Mouse (Mus musculus) CH12.LX (cell line): ENCODE data around the gene Anapc15-ps. TPM values are rescaled to one million over a fixed set of nuclear protein-coding genes. Genes with fewer than 3 reads are reported as not detected.

Experiments
- DNase-seq: peaks from one replicate; pipeline ENCODE4 v3.0.0-alpha.2; 2013; ENCODE audit errors: extremely low read depth
- H3K27ac ChIP-seq: 2 replicates; pipeline ENCODE4 v1.5.1; 2012; ENCODE audit warnings: low read depth, mild to moderate bottlenecking, control low read depth, moderate library complexity; ENCODE audit not compliant: insufficient read depth
- H3K27me3 ChIP-seq: replicated peaks from 2 replicates; pipeline ENCODE3; 2012; ENCODE audit warnings: inconsistent platforms
- H3K36me3 ChIP-seq, 2 experiments: replicated peaks in 1 of 2; 2 replicates each; pipeline versions ENCODE3 to v1.6.1; 2012; ENCODE audit warnings: inconsistent platforms in 1 of 2, low read length in 1 of 2, mild to moderate bottlenecking in 1 of 2, mixed read lengths in 1 of 2, moderate library complexity in 1 of 2; ENCODE audit not compliant: control insufficient read depth in 1 of 2, insufficient read depth in 1 of 2
- H3K4me1 ChIP-seq, 2 experiments: 2 replicates each; pipeline ENCODE4 v1.6.1; 2012; ENCODE audit warnings: inconsistent platforms in 1 of 2, moderate library complexity in 1 of 2; ENCODE audit not compliant: insufficient read depth in 2 of 2, control insufficient read depth in 1 of 2
- H3K4me2 ChIP-seq: 2 replicates; pipeline ENCODE4 v1.6.1; 2012; ENCODE audit warnings: low read depth, mild to moderate bottlenecking, control low read depth; ENCODE audit not compliant: poor library complexity, insufficient read depth, severe bottlenecking
- H3K4me3 ChIP-seq, 3 experiments: fragments of 150-350 bp in 1 of 3; sonication (generic) in 1 of 3; replicated peaks in 1 of 3; 2 replicates each; pipeline versions ENCODE3 to v1.5.1; 2011 to 2012; ENCODE audit warnings: low read depth in 2 of 3, low read length in 2 of 3, mild to moderate bottlenecking in 2 of 3, moderate library complexity in 2 of 3, control low read depth in 1 of 3, improper control_type of control experiment in 1 of 3, inconsistent platforms in 1 of 3, mixed read lengths in 1 of 3; ENCODE audit not compliant: poor library complexity in 1 of 3
- H3K79me2 ChIP-seq: replicated peaks from 2 replicates; pipeline ENCODE4 v1.6.1; 2012; ENCODE audit warnings: mild to moderate bottlenecking, moderate library complexity; ENCODE audit not compliant: control insufficient read depth, poor library complexity, insufficient read depth, severe bottlenecking; ENCODE audit errors: extremely low read depth
- H3K9ac ChIP-seq: 2 replicates; pipeline ENCODE4 v1.6.1; 2012; ENCODE audit warnings: low read depth, mild to moderate bottlenecking, control low read depth, moderate library complexity; ENCODE audit not compliant: insufficient read depth
- H3K9me3 ChIP-seq: replicated peaks from 2 replicates; pipeline ENCODE3; 2012; ENCODE audit warnings: low read length, inconsistent platforms, mixed read lengths
- CHD2 ChIP-seq: IDR thresholded peaks from 2 replicates; pipeline ENCODE4 v1.6.1; 2011; ENCODE audit warnings: low read length, improper control_type of control experiment
- E2F4 ChIP-seq: IDR thresholded peaks from 2 replicates; pipeline ENCODE4 v1.6.1; 2011; ENCODE audit warnings: low read depth, low read length, improper control_type of control experiment; ENCODE audit not compliant: insufficient replicate concordance
- ELF1 ChIP-seq: IDR thresholded peaks from 2 replicates; pipeline ENCODE4 v1.6.1; 2014; ENCODE audit warnings: low read depth, mild to moderate bottlenecking, inconsistent platforms, low read length, improper control_type of control experiment
- ETS1 ChIP-seq: conservative IDR thresholded peaks from 2 replicates; pipeline ENCODE4 v1.6.1; 2012; ENCODE audit warnings: low read depth, mild to moderate bottlenecking, inconsistent platforms, low read length, improper control_type of control experiment, moderate library complexity
- GABPA ChIP-seq: IDR thresholded peaks from 2 replicates; pipeline ENCODE4 v1.6.1; 2012; ENCODE audit warnings: low read depth, low read length, improper control_type of control experiment, inconsistent platforms; ENCODE audit not compliant: insufficient replicate concordance
- JUND ChIP-seq: conservative IDR thresholded peaks from 2 replicates; pipeline ENCODE4 v1.6.1; 2011; ENCODE audit warnings: low read depth, low read length, improper control_type of control experiment
- MAFK ChIP-seq: IDR thresholded peaks from 2 replicates; pipeline ENCODE4 v1.6.1; 2011; ENCODE audit warnings: low read length, improper control_type of control experiment; ENCODE audit not compliant: insufficient replicate concordance
- MAX ChIP-seq: IDR thresholded peaks from 2 replicates; pipeline ENCODE4 v1.6.1; 2011; ENCODE audit warnings: low read length, improper control_type of control experiment
- MEF2A ChIP-seq: IDR thresholded peaks from 2 replicates; pipeline ENCODE4 v1.6.1; 2014; ENCODE audit warnings: low read depth, mild to moderate bottlenecking, inconsistent platforms, low read length, improper control_type of control experiment, borderline replicate concordance
- NRF1 ChIP-seq: IDR thresholded peaks from 2 replicates; pipeline ENCODE4 v1.6.1; 2014; ENCODE audit warnings: low read depth, mild to moderate bottlenecking, inconsistent platforms, low read length, improper control_type of control experiment, moderate library complexity
- PAX5 ChIP-seq: IDR thresholded peaks from 2 replicates; pipeline ENCODE4 v1.6.1; 2012; ENCODE audit warnings: low read length, inconsistent platforms, mixed read lengths
- POLR2A ChIP-seq: IDR thresholded peaks from 2 replicates; pipeline ENCODE4 v1.6.1; 2011; ENCODE audit warnings: low read depth, mild to moderate bottlenecking, improper control_type of control experiment, low read length
- TBP ChIP-seq: conservative IDR thresholded peaks from 2 replicates; pipeline ENCODE4 v1.6.1; 2011; ENCODE audit warnings: low read depth, low read length, improper control_type of control experiment
- TCF12 ChIP-seq: IDR thresholded peaks from 2 replicates; pipeline ENCODE4 v1.6.1; 2014; ENCODE audit warnings: low read depth, mild to moderate bottlenecking, inconsistent platforms, low read length, improper control_type of control experiment
- USF1 ChIP-seq: IDR thresholded peaks from 2 replicates; pipeline ENCODE4 v1.6.1; 2014; ENCODE audit warnings: low read depth, mild to moderate bottlenecking, inconsistent platforms, low read length, improper control_type of control experiment
- USF2 ChIP-seq: conservative IDR thresholded peaks from 2 replicates; pipeline ENCODE4 v1.6.1; 2011; ENCODE audit warnings: low read depth, low read length, improper control_type of control experiment
- ZC3H11A ChIP-seq: IDR thresholded peaks from 2 replicates; pipeline ENCODE4 v1.6.1; 2012; ENCODE audit warnings: low read depth, mild to moderate bottlenecking, inconsistent platforms, low read length, improper control_type of control experiment
- ZMIZ1 ChIP-seq: IDR thresholded peaks from 2 replicates; pipeline ENCODE4 v1.6.1; 2012; ENCODE audit warnings: low read depth, mild to moderate bottlenecking, inconsistent platforms, low read length, improper control_type of control experiment
- dilution Hi-C: fragments of 300-500 bp; cut with MboI; formaldehyde crosslinking; loops from 2 replicates; pipeline ENCODE4 v1.14.3; 2020; ENCODE audit warnings: low sequenced_read_pairs; ENCODE audit not compliant: extremely low pct_unique_long_range_greater_than_20kb, extremely low pct_ligation_motif_present
- in situ Hi-C: fragments of 300-500 bp; cut with MboI; formaldehyde crosslinking; loops from 3 replicates; pipeline ENCODE4 v1.14.3; 2019; ENCODE audit warnings: low sequenced_read_pairs, low pct_ligation_motif_present, low pct_unique_long_range_greater_than_20kb, mixed read lengths
- polyA plus RNA-seq: library from polyadenylated mRNA; unstranded; fragments of >175 nt; gene quantifications from 2 replicates; pipeline ENCODE4 v1.2.1, GENCODE M21; 2012; ENCODE audit warnings: low read depth; ENCODE audit not compliant: insufficient read length
- total RNA-seq, 2 experiments: library from RNA; depleted of rRNA; stranded (reverse); fragments of 300-350 nt in 1 of 2; fragments of >200 nt in 1 of 2; gene quantifications; 2 replicates each; pipeline ENCODE4 v1.2.3; 2012 to 2014

Anapc15-ps gene
- total and polyA plus RNA-seq, 3 experiments = 2.8 TPM; not detected in 2

- dilution Hi-C loops (no loop called here), in situ Hi-C loops (no loop called here)
- Histone ChIP-seq H3K36me3 (no peaks in the 10 kb centered on the region), H3K9me3 (no peaks in the 10 kb centered on the region), H3K4me2 (no peak overlapping the region), H3K27ac (no peak overlapping the region), H3K9ac (no peak overlapping the region), H3K79me2 (no peaks in the 10 kb centered on the region), H3K27me3 (no peaks in the 10 kb centered on the region), H3K4me3 (no peak overlapping the region), H3K4me1 (peaks cover 2 to 13% of the 10 kb centered on the region in 2 experiments; a peak in 2 of 4 replicates)
- no peak for DNase-seq
- TF ChIP-seq CHD2 (no peak), MAX (no peak), ELF1 (no peak), ETS1 (no peak), PAX5 (no peak), TCF12 (no peak), USF1 (no peak), POLR2A (no peak), TBP (no peak), MAFK (no peak), MEF2A (no peak), USF2 (no peak), GABPA (no peak), ZC3H11A (no peak)
Observed at GRCm38 (mm10) chr10:95647128-95647527, 26.1 kb downstream of the Anapc15-ps start.

- no peaks in the 10 kb centered on the region for H3K36me3 ChIP-seq
- dilution Hi-C loops = no loop called here
- TF ChIP-seq ZMIZ1 (no peak), JUND (no peak), NRF1 (no peak), E2F4 (no peak), MAFK (no peak)
- TF ChIP-seq, all 38 proteins: peak for 0
- H3K27me3 ChIP-seq = no peaks in the 10 kb centered on the region
- no peaks in the 10 kb centered on the region for H3K79me2 ChIP-seq
- H3K27ac ChIP-seq = no peak overlapping the region
- H3K9me3 ChIP-seq = no peaks in the 10 kb centered on the region
- in situ Hi-C loops = no loop called here
- DNase-seq = no peak
- peaks cover 2 to 13% of the 10 kb centered on the region in 2 experiments; a peak in 2 of 4 replicates for H3K4me1 ChIP-seq
- no peak overlapping the region for H3K4me3 ChIP-seq
- H3K9ac ChIP-seq = no peak overlapping the region
- no peak overlapping the region for H3K4me2 ChIP-seq
Observed at GRCm38 (mm10) chr10:95646576-95646975, 26.7 kb downstream of the Anapc15-ps start.
